Mouse (Mus musculus): Measurements from ENCODE around the gene Gtf2a1. TPM values are rescaled to one million over a fixed set of nuclear protein-coding genes. Genes with fewer than 3 reads are reported as not detected.

Gene Gtf2a1
- polyA plus RNA-seq, 1 experiment from 2014 or later = 68.9 TPM

DNA sequence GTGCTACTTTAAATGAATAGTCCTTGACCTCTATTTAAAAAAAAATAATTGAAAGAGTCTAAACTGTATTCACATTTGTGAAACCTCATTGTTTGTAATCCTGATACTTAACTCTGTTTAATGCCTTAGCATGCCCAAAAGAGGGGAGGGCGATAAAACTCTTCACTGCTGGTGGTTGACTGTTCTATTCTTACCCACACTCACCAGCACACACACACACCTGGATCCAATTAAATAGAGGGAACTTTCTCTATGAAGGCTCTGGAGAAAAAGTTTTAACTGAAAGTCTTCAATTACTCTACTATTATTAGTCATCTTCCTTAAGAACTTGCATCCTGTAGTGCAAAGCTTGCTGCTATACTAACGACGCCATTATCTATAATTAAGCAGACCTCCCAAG is 72.5 kb downstream of the Gtf2a1 start:
- H3K4me3 ChIP-seq (replicated peaks; ENCODE audit: low read depth, low read length) = no peak overlapping the region

GRCm38 (mm10) chr12:91513980-91514379 is 76.3 kb downstream of the Gtf2a1 start:
- Histone ChIP-seq H3K4me3 (replicated peaks; ENCODE audit: low read depth, low read length) (no peak overlapping the region), H3K36me3 (ENCODE audit: control insufficient read depth, insufficient read depth, low read length) (no peaks in the 10 kb centered on the region), H3K27ac (replicated peaks; ENCODE audit: low read depth, low read length) (no peak overlapping the region), H3K9me3 (ENCODE audit: control insufficient read depth, low read length) (no peaks in the 10 kb centered on the region), H3K4me2 (ENCODE audit: low read length) (no peak overlapping the region), H3K27me3 (ENCODE audit: control insufficient read depth, insufficient read depth, low read length) (no peaks in the 10 kb centered on the region), H3K4me1 (ENCODE audit: control insufficient read depth, insufficient read depth, low read length) (peaks cover 6% of the 10 kb centered on the region; the same call in 1 of the 2 replicates), H3K9ac (replicated peaks; ENCODE audit: low read length) (no peak overlapping the region)
- ATAC-seq (ENCODE audit: low FRiP score, low TSS enrichment) (no peak), DNase-seq (no peak)
- WGBS = 74% methylated on average over 6 of the region's 6 CpGs

More for the DNA sequence above, 72.5 kb downstream of the Gtf2a1 start:
- Histone ChIP-seq H3K4me2 (ENCODE audit: low read length) (no peak overlapping the region), H3K9ac (replicated peaks; ENCODE audit: low read length) (no peak overlapping the region), H3K27me3 (ENCODE audit: control insufficient read depth, insufficient read depth, low read length) (no peaks in the 10 kb centered on the region), H3K27ac (replicated peaks; ENCODE audit: low read depth, low read length) (no peak overlapping the region), H3K36me3 (ENCODE audit: control insufficient read depth, insufficient read depth, low read length) (no peaks in the 10 kb centered on the region), H3K9me3 (ENCODE audit: control insufficient read depth, low read length) (no peaks in the 10 kb centered on the region), H3K4me1 (ENCODE audit: control insufficient read depth, insufficient read depth, low read length) (peaks cover 6% of the 10 kb centered on the region; the same call in 1 of the 2 replicates)
- no peak for ATAC-seq (ENCODE audit: low FRiP score, low TSS enrichment)
- WGBS = 79% methylated on average over 3 of the region's 3 CpGs
- no peak for DNase-seq

DNA sequence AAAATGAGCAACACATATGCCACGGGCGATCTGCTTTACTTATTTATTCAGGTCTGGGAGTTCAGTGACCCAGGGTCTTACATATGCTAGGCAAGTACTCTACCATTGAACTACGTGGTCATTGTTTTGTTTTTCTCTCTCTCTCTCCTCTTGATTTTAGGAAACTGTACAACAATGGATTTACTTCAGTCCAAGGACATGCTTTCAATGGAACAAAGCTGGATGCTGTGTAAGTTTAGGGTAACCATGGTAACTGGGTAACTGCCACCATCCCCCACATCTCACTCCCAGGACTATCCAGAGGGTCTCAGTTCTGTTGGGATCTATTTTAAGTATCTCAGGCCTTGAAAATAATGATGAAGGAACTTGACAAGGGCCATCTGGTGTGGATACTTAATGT is 78.5 kb downstream of the Gtf2a1 start:
- 19% methylated on average over 3 of the region's 3 CpGs for WGBS
- Histone ChIP-seq H3K4me1 (ENCODE audit: control insufficient read depth, insufficient read depth, low read length) (peaks cover 6% of the 10 kb centered on the region; the same call in 1 of the 2 replicates), H3K4me3 (replicated peaks; ENCODE audit: low read depth, low read length) (no peak overlapping the region), H3K36me3 (ENCODE audit: control insufficient read depth, insufficient read depth, low read length) (no peaks in the 10 kb centered on the region), H3K9me3 (ENCODE audit: control insufficient read depth, low read length) (no peaks in the 10 kb centered on the region), H3K27me3 (ENCODE audit: control insufficient read depth, insufficient read depth, low read length) (no peaks in the 10 kb centered on the region), H3K9ac (replicated peaks; ENCODE audit: low read length) (no peak overlapping the region), H3K4me2 (ENCODE audit: low read length) (no peak overlapping the region), H3K27ac (replicated peaks; ENCODE audit: low read depth, low read length) (no peak overlapping the region)
- ATAC-seq (ENCODE audit: low FRiP score, low TSS enrichment) (no peak), DNase-seq (peak; percentile 46)

Other genes starting within 250 kb of the Gtf2a1 start
- 2.5 and 5.2 TPM in 2 replicates for gene Cep128, start 206.1 kb downstream of the Gtf2a1 start, polyA plus RNA-seq (2014; fragmentation: Nextera tagmentation; extraction: Ambion mirVana)
- gene Tshr, start 205.9 kb downstream of the Gtf2a1 start, polyA plus RNA-seq (2014; fragmentation: Nextera tagmentation; extraction: Ambion mirVana) = 0.16 and 0.24 TPM in 2 replicates
- gene Ston2, start 197.9 kb upstream of the Gtf2a1 start, polyA plus RNA-seq (2014; fragmentation: Nextera tagmentation; extraction: Ambion mirVana) = 4.7 and 5.0 TPM in 2 replicates